Mouse (Mus musculus): ENCODE results near the gene Sik3. TPM values are rescaled to one million over a fixed set of nuclear protein-coding genes. Genes with fewer than 3 reads are reported as not detected.

The Sik3 gene
- polyA plus RNA-seq, 1 experiment from 2014 or later: 13.4 TPM

GRCm38 (mm10) chr9:46272677-46273454 lies 260.2 kb downstream of the Sik3 start, which contains the start of gene Zpr1:
Gene Zpr1 (plus strand): TSS chr9:46273064.
- peaks cover 27% of the 10 kb centered on the region for H3K36me3 ChIP-seq (ENCODE audit: control insufficient read depth, insufficient read depth, low read length)
- H3K27ac ChIP-seq (replicated peaks; ENCODE audit: low read depth, low read length): peak within 1 kb of the TSS; percentile 45; the same call in 1 of the 2 replicates
- 25% methylated on average over 17 of the region's 45 CpGs for WGBS
- H3K4me2 ChIP-seq (ENCODE audit: low read depth, low read length): peak within 1 kb of the TSS; percentile 81
- H3K27me3 ChIP-seq (replicated peaks; ENCODE audit: control insufficient read depth, insufficient read depth, low read length): peaks cover 3% of the 10 kb centered on the region; the same call in 1 of the 2 replicates
- DNase-seq (ENCODE audit: low spot score) (peak; percentile 97), ATAC-seq (ENCODE audit: low read depth) (peak; percentile 97)
- no peaks in the 10 kb centered on the region for H3K4me1 ChIP-seq (ENCODE audit: control insufficient read depth, insufficient read depth, low read length)
- H3K4me3 ChIP-seq (ENCODE audit: low read depth, low read length): peak within 1 kb of the TSS; percentile 76
- H3K9me3 ChIP-seq (ENCODE audit: control insufficient read depth, low read length): no peaks in the 10 kb centered on the region
- peak within 1 kb of the TSS; percentile 76 for H3K9ac ChIP-seq (ENCODE audit: low read depth, low read length)

Other genes starting within 250 kb of the Sik3 start
- 26.2 and 27.6 TPM in 2 replicates for gene Cep164, start 184.1 kb upstream of the Sik3 start, polyA plus RNA-seq (2014; fragmentation: Nextera tagmentation; extraction: Ambion mirVana)
- gene Bace1, start 174.2 kb upstream of the Sik3 start, polyA plus RNA-seq (2014; fragmentation: Nextera tagmentation; extraction: Ambion mirVana): 40.6 and 41.3 TPM in 2 replicates
- 16.3 and 18.9 TPM in 2 replicates for gene Pcsk7, start 106.3 kb upstream of the Sik3 start, polyA plus RNA-seq (2014; fragmentation: Nextera tagmentation; extraction: Ambion mirVana)
- gene Rnf214, start 105.9 kb upstream of the Sik3 start, polyA plus RNA-seq (2014; fragmentation: Nextera tagmentation; extraction: Ambion mirVana): 47.7 and 50.3 TPM in 2 replicates
- gene Tagln, start 76.8 kb upstream of the Sik3 start, polyA plus RNA-seq (2014; fragmentation: Nextera tagmentation; extraction: Ambion mirVana): 52.6 and 59.1 TPM in 2 replicates
- 47.9 and 50.4 TPM in 2 replicates for gene Sidt2, start 57.6 kb upstream of the Sik3 start, polyA plus RNA-seq (2014; fragmentation: Nextera tagmentation; extraction: Ambion mirVana)
- gene Pafah1b2, start 130 bp upstream of the Sik3 start, polyA plus RNA-seq (2014; fragmentation: Nextera tagmentation; extraction: Ambion mirVana): 167 and 188 TPM in 2 replicates
- 0.71 and 1.0 TPM in 2 replicates for gene Apoa1, start 215.8 kb downstream of the Sik3 start, polyA plus RNA-seq (2014; fragmentation: Nextera tagmentation; extraction: Ambion mirVana)
- gene Apoc3, start 222.8 kb downstream of the Sik3 start, polyA plus RNA-seq (2014; fragmentation: Nextera tagmentation; extraction: Ambion mirVana): not detected in 2 replicates
- 0.13 TPM in 1 of 2 replicates, not detected in the other for gene Apoa4, start 227.9 kb downstream of the Sik3 start, polyA plus RNA-seq (2014; fragmentation: Nextera tagmentation; extraction: Ambion mirVana)

Measured in embryonic facial prominence, embryonic 14.5 days (tissue).